Mouse (Mus musculus) liver, postnatal 0 days (tissue): Measurements from ENCODE around the gene Enoph1.

ENCODE experiments used
- CTCF ChIP-seq: sonication (generic); IDR thresholded peaks from 2 replicates; pipeline ENCODE4 v1.5.1; 2016; ENCODE audit warnings: antibody characterized with exemption, low read depth
- EP300 ChIP-seq: IDR thresholded peaks from 2 replicates; pipeline ENCODE4 v1.6.1; 2016; ENCODE audit warnings: antibody characterized with exemption, low read depth, mild to moderate bottlenecking

GRCm38 (mm10) chr5:100102395-100102794 is 62.6 kb downstream of the Enoph1 start:
- TF ChIP-seq CTCF (no peak), EP300 (no peak)
